Mouse (Mus musculus): ENCODE results near the gene Rgs10. TPM values are rescaled to one million over a fixed set of nuclear protein-coding genes. Genes with fewer than 3 reads are reported as not detected.

Gene Rgs10
- polyA plus RNA-seq, 1 experiment from 2014 or later = 42.9 TPM

- Histone ChIP-seq H3K4me1 (replicated peaks; ENCODE audit: control insufficient read depth, insufficient read depth, low read length) (peaks cover 20% of the 10 kb centered on the region), H3K4me2 (ENCODE audit: low read depth, low read length) (no peak overlapping the region), H3K36me3 (ENCODE audit: control insufficient read depth, insufficient read depth, low read length) (peaks cover 6% of the 10 kb centered on the region), H3K4me3 (ENCODE audit: low read length) (no peak overlapping the region), H3K9ac (ENCODE audit: low read length) (no peak overlapping the region), H3K27me3 (ENCODE audit: control insufficient read depth, insufficient read depth, low read depth, low read length) (no peaks in the 10 kb centered on the region), H3K9me3 (ENCODE audit: control insufficient read depth, low read length) (peaks cover 4% of the 10 kb centered on the region; the same call in 1 of the 2 replicates), H3K27ac (ENCODE audit: low read length) (peak overlapping the region; percentile 71)
- 44% methylated on average over 12 of the region's 12 CpGs for WGBS
- peak; percentile 71 for ATAC-seq (ENCODE audit: low read depth)
Measured at GRCm38 (mm10) chr7:128369366-128369765, 49.2 kb downstream of the Rgs10 start.

GRCm38 (mm10) chr7:128368828-128369227, 49.7 kb downstream of the Rgs10 start:
- Histone ChIP-seq H3K27ac (ENCODE audit: low read length) (peak overlapping the region; percentile 71), H3K27me3 (ENCODE audit: control insufficient read depth, insufficient read depth, low read depth, low read length) (no peaks in the 10 kb centered on the region), H3K4me1 (replicated peaks; ENCODE audit: control insufficient read depth, insufficient read depth, low read length) (peaks cover 22% of the 10 kb centered on the region), H3K9ac (ENCODE audit: low read length) (no peak overlapping the region), H3K4me2 (ENCODE audit: low read depth, low read length) (no peak overlapping the region), H3K9me3 (ENCODE audit: control insufficient read depth, low read length) (peaks cover 4% of the 10 kb centered on the region; the same call in 1 of the 2 replicates), H3K4me3 (ENCODE audit: low read length) (no peak overlapping the region), H3K36me3 (ENCODE audit: control insufficient read depth, insufficient read depth, low read length) (peaks cover 6% of the 10 kb centered on the region)
- 82% methylated on average over 6 of the region's 6 CpGs for WGBS
- no peak for ATAC-seq (ENCODE audit: low read depth)

- Histone ChIP-seq H3K36me3 (ENCODE audit: control insufficient read depth, insufficient read depth, low read length) (no peaks in the 10 kb centered on the region), H3K4me3 (ENCODE audit: low read length) (no peak overlapping the region), H3K27me3 (ENCODE audit: control insufficient read depth, insufficient read depth, low read depth, low read length) (no peaks in the 10 kb centered on the region), H3K4me2 (ENCODE audit: low read depth, low read length) (no peak overlapping the region), H3K27ac (ENCODE audit: low read length) (peak overlapping the region; percentile 38), H3K9ac (ENCODE audit: low read length) (no peak overlapping the region), H3K9me3 (ENCODE audit: control insufficient read depth, low read length) (no peaks in the 10 kb centered on the region), H3K4me1 (replicated peaks; ENCODE audit: control insufficient read depth, insufficient read depth, low read length) (peaks cover 28% of the 10 kb centered on the region)
- peak; percentile 81 for ATAC-seq (ENCODE audit: low read depth)
- 44% methylated on average over 11 of the region's 11 CpGs for WGBS
Measured at GRCm38 (mm10) chr7:128366654-128367053, 51.9 kb downstream of the Rgs10 start.

- Histone ChIP-seq H3K36me3 (ENCODE audit: control insufficient read depth, insufficient read depth, low read length) (no peaks in the 10 kb centered on the region), H3K4me2 (ENCODE audit: low read depth, low read length) (no peak overlapping the region), H3K27me3 (ENCODE audit: control insufficient read depth, insufficient read depth, low read depth, low read length) (no peaks in the 10 kb centered on the region), H3K4me3 (ENCODE audit: low read length) (no peak overlapping the region), H3K9ac (ENCODE audit: low read length) (no peak overlapping the region), H3K9me3 (ENCODE audit: control insufficient read depth, low read length) (no peaks in the 10 kb centered on the region), H3K4me1 (replicated peaks; ENCODE audit: control insufficient read depth, insufficient read depth, low read length) (peaks cover 28% of the 10 kb centered on the region), H3K27ac (ENCODE audit: low read length) (no peak overlapping the region)
- ATAC-seq (ENCODE audit: low read depth) = no peak
- WGBS = 47% methylated on average over 4 of the region's 4 CpGs
Measured at GRCm38 (mm10) chr7:128365096-128365715, 53.4 kb downstream of the Rgs10 start.

GRCm38 (mm10) chr7:128364526-128364925, 54.0 kb downstream of the Rgs10 start:
- no peak for ATAC-seq (ENCODE audit: low read depth)

GRCm38 (mm10) chr7:128363806-128364205, 54.8 kb downstream of the Rgs10 start:
- no peaks in the 10 kb centered on the region for H3K36me3 ChIP-seq (ENCODE audit: control insufficient read depth, insufficient read depth, low read length)
- H3K27ac ChIP-seq (ENCODE audit: low read length) = peak overlapping the region; percentile 49
- H3K4me1 ChIP-seq (replicated peaks; ENCODE audit: control insufficient read depth, insufficient read depth, low read length) = peaks cover 26% of the 10 kb centered on the region
- H3K9ac ChIP-seq (ENCODE audit: low read length) = no peak overlapping the region
- H3K4me3 ChIP-seq (ENCODE audit: low read length) = no peak overlapping the region
- H3K27me3 ChIP-seq (ENCODE audit: control insufficient read depth, insufficient read depth, low read depth, low read length) = no peaks in the 10 kb centered on the region
- no peaks in the 10 kb centered on the region for H3K9me3 ChIP-seq (ENCODE audit: control insufficient read depth, low read length)
- no peak for ATAC-seq (ENCODE audit: low read depth)
- H3K4me2 ChIP-seq (ENCODE audit: low read depth, low read length) = no peak overlapping the region
- 61% methylated on average over 10 of the region's 10 CpGs for WGBS

More at GRCm38 (mm10) chr7:128364526-128364925, 54.0 kb downstream of the Rgs10 start:
- Histone ChIP-seq H3K4me2 (ENCODE audit: low read depth, low read length) (no peak overlapping the region), H3K27me3 (ENCODE audit: control insufficient read depth, insufficient read depth, low read depth, low read length) (no peaks in the 10 kb centered on the region), H3K4me1 (replicated peaks; ENCODE audit: control insufficient read depth, insufficient read depth, low read length) (peaks cover 26% of the 10 kb centered on the region), H3K4me3 (ENCODE audit: low read length) (no peak overlapping the region), H3K9ac (ENCODE audit: low read length) (no peak overlapping the region), H3K36me3 (ENCODE audit: control insufficient read depth, insufficient read depth, low read length) (no peaks in the 10 kb centered on the region), H3K9me3 (ENCODE audit: control insufficient read depth, low read length) (no peaks in the 10 kb centered on the region), H3K27ac (ENCODE audit: low read length) (no peak overlapping the region)
- WGBS = 36% methylated on average over 11 of the region's 11 CpGs

- Histone ChIP-seq H3K9ac (ENCODE audit: low read length) (no peak overlapping the region), H3K9me3 (ENCODE audit: control insufficient read depth, low read length) (no peaks in the 10 kb centered on the region), H3K27ac (ENCODE audit: low read length) (no peak overlapping the region), H3K36me3 (ENCODE audit: control insufficient read depth, insufficient read depth, low read length) (no peaks in the 10 kb centered on the region), H3K4me3 (ENCODE audit: low read length) (no peak overlapping the region), H3K27me3 (ENCODE audit: control insufficient read depth, insufficient read depth, low read depth, low read length) (no peaks in the 10 kb centered on the region), H3K4me1 (replicated peaks; ENCODE audit: control insufficient read depth, insufficient read depth, low read length) (peaks cover 25% of the 10 kb centered on the region), H3K4me2 (ENCODE audit: low read depth, low read length) (no peak overlapping the region)
- 0 out of 2 replicates have a peak, but pooled peaks have one; percentile 15 for ATAC-seq (ENCODE audit: low read depth)
- 64% methylated on average over 4 of the region's 4 CpGs for WGBS
Measured at GRCm38 (mm10) chr7:128362916-128363315, 55.6 kb downstream of the Rgs10 start.

GRCm38 (mm10) chr7:128359741-128360140, 58.8 kb downstream of the Rgs10 start:
- 73% methylated on average over 9 of the region's 9 CpGs for WGBS
- no peaks in the 10 kb centered on the region for H3K36me3 ChIP-seq (ENCODE audit: control insufficient read depth, insufficient read depth, low read length)
- no peak overlapping the region for H3K4me2 ChIP-seq (ENCODE audit: low read depth, low read length)
- H3K4me1 ChIP-seq (replicated peaks; ENCODE audit: control insufficient read depth, insufficient read depth, low read length) = peaks cover 11% of the 10 kb centered on the region; the same call in 1 of the 2 replicates
- H3K4me3 ChIP-seq (ENCODE audit: low read length) = no peak overlapping the region
- no peaks in the 10 kb centered on the region for H3K27me3 ChIP-seq (ENCODE audit: control insufficient read depth, insufficient read depth, low read depth, low read length)
- no peak overlapping the region for H3K9ac ChIP-seq (ENCODE audit: low read length)
- H3K27ac ChIP-seq (ENCODE audit: low read length) = no peak overlapping the region
- ATAC-seq (ENCODE audit: low read depth) = no peak
- H3K9me3 ChIP-seq (ENCODE audit: control insufficient read depth, low read length) = no peaks in the 10 kb centered on the region

GRCm38 (mm10) chr7:128359164-128359563, 59.4 kb downstream of the Rgs10 start:
- H3K4me2 ChIP-seq (ENCODE audit: low read depth, low read length) = no peak overlapping the region
- ATAC-seq (ENCODE audit: low read depth) = no peak
- no peak overlapping the region for H3K4me3 ChIP-seq (ENCODE audit: low read length)
- WGBS = 59% methylated on average over 7 of the region's 7 CpGs
- no peak overlapping the region for H3K27ac ChIP-seq (ENCODE audit: low read length)
- no peaks in the 10 kb centered on the region for H3K27me3 ChIP-seq (ENCODE audit: control insufficient read depth, insufficient read depth, low read depth, low read length)
- no peaks in the 10 kb centered on the region for H3K9me3 ChIP-seq (ENCODE audit: control insufficient read depth, low read length)
- H3K36me3 ChIP-seq (ENCODE audit: control insufficient read depth, insufficient read depth, low read length) = no peaks in the 10 kb centered on the region
- H3K4me1 ChIP-seq (replicated peaks; ENCODE audit: control insufficient read depth, insufficient read depth, low read length) = peaks cover 6% of the 10 kb centered on the region; the same call in 1 of the 2 replicates
- H3K9ac ChIP-seq (ENCODE audit: low read length) = no peak overlapping the region
